Mouse (Mus musculus) lung, postnatal 36 days (tissue): ENCODE data around the gene Adgrg5.

Source experiments
- DNase-seq: peaks from one replicate; pipeline ENCODE4 v3.0.0; 2022; ENCODE audit warnings: mixed read lengths

The Adgrg5 gene

GRCm38 (mm10) chr8:94973270-94973669, 49.8 kb downstream of the Adgrg5 start:
- no peak for DNase-seq

DNA sequence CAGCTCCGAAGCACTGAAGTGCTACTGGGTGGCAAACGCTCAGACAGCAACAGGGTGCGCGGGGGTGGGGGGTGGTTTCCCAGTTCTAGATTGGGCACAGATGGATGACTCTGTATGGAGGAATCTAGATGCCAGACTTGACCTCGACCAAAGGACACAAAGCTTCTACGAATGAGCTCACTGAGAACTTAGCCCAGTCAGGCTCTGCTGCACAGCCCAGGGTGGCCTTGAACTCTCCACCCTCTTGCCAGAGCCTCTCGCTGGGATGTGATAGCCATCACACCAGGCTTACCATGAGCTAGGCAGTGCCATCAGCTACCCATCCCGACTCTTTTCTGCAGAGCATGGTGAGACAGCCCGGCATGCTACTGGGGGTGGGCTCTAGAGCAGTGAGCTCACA, 50.3 kb downstream of the Adgrg5 start:
- no peak for DNase-seq

DNA sequence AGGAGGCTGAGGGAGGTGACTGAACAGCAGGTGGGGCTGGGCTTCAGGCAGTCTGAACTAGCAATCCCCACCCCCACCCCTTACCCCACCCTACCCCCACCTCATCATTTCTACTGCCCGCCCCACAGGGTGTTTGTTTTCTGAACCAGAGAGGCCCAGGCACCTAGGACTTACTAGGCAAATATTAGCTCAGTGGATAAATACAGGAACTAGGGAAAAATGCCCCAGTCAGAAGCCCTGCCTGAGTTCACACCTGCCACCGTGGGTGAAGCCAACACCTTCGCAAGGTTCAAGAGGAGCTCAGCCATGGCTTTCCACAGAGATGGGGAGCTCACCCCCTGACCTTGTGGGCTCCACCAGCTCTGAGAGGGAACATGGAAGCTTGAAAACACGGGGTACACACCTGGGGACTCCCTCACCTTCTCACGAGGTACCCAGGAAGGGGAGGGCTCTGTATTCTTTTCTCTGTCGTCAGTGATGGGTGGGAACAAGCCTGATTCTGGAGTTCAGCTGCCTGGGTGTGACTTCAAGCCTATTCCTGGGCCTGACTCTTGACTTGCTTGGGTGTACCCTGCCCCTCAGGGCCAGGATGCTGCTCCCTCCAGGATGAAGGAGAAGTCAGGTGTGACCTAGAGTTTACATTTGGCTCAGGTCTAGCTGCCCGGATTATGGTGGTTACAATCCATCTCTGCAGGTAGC, 51.1 kb downstream of the Adgrg5 start, which contains the start of gene Adgrg1:
TSS of gene Adgrg1 (plus strand) at position 285 of the 699 bp plus-strand sequence.
- peak; percentile 70 for DNase-seq

GRCm38 (mm10) chr8:94976651-94977417, 53.3 kb downstream of the Adgrg5 start:
- peak; percentile 82 for DNase-seq

- DNase-seq, result no peak
These were observed 54.6 kb downstream of the Adgrg5 start for GRCm38 (mm10) chr8:94978131-94978530.

GRCm38 (mm10) chr8:94978593-94979319, 55.3 kb downstream of the Adgrg5 start:
- no peak for DNase-seq

GRCm38 (mm10) chr8:94980176-94980575, 56.7 kb downstream of the Adgrg5 start:
- DNase-seq, result no peak

GRCm38 (mm10) chr8:94980976-94981375, 57.5 kb downstream of the Adgrg5 start:
- no peak for DNase-seq

DNA sequence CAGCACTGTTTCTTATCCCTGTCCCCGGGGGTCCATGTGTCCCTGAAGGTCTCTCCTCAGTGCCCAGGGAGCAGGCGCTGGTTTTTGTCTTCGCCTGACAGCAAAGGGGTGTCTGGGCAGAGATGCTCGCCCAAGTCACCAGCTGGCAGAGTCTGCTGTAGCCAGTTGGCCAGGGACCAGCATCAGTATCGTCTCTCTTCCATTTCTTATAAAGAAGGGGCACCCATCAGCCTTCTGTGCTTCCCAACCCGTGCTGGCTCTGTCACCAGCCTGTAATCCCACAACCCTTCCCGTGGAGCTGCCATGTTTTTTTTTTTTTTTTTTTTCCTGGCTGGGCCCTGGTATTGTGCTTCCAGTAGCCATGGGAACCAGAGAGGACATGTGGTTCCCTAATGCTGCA, 58.4 kb downstream of the Adgrg5 start:
- no peak for DNase-seq

GRCm38 (mm10) chr8:94983146-94983545, 59.7 kb downstream of the Adgrg5 start:
- DNase-seq, result no peak

- peak; percentile 56 for DNase-seq
These were observed 60.5 kb downstream of the Adgrg5 start for GRCm38 (mm10) chr8:94983881-94984516.

DNA sequence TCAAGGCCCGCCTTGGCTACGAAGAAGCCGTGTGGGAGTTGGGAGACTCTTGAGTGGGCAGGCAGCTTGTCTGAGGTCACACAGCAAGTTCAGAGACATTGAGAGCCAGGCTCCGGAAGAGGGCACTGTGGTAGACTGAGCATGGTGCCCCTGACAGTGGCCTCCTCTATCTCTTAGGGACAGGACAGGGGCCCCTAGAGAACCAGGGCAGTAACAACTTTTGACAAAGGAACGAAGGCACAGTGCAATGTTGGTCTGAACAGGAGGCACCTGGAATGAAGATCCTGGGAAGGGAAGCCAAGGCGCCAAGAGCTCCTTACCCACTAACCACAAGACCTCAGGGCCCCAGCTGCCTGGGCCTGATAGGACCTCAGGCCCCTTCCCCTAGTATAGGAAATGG, 61.5 kb downstream of the Adgrg5 start:
- no peak for DNase-seq

GRCm38 (mm10) chr8:94986676-94987075, 63.2 kb downstream of the Adgrg5 start:
- peak; percentile 57 for DNase-seq

DNA sequence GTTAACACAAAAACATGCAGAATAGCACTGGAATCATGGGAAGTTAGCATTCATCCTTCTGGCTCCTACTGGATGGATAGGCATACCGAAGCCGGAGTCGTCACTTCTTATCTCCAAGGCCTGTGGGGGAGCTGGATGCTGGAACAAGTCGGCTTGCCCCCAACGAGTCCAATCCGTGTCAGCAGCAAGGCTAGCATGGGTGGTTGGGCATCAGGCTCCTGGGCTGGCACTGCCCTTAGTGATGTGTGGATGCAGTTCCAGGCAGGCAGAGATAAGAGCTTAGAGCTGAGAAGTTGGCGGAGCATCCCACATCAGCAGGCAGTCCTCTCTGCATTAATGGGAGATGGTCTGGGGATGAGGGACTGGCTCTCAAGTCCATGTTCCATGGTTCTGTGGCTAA, 64.1 kb downstream of the Adgrg5 start:
- no peak for DNase-seq

DNA sequence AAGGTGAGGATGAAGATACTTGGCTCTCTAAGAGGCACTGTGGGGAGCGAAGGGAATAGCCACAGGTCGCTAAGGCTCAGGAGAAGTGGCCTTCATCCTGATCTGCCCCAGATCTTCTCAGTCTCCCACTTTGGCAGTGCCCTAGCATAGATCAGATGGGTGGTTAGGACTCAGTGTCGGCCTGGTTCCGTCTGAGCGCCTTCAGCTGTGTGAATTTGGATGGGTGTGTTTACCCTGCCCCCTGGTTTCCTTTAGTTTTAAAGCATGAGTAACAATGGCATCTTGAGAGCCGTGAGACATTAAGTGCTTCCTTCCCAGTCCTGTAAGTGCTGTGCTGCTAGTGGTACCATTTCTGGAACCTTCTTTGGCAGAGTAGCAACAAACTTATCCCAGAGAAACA, 65.1 kb downstream of the Adgrg5 start:
- DNase-seq, result no peak

GRCm38 (mm10) chr8:94989711-94990110, 66.2 kb downstream of the Adgrg5 start:
- DNase-seq, result no peak

GRCm38 (mm10) chr8:94990598-94991453, 67.3 kb downstream of the Adgrg5 start:
- DNase-seq, result no peak

- DNase-seq, result no peak
These were observed 68.0 kb downstream of the Adgrg5 start for GRCm38 (mm10) chr8:94991454-94991994.

- no peak for DNase-seq
These were observed 68.5 kb downstream of the Adgrg5 start for GRCm38 (mm10) chr8:94992010-94992409.

DNA sequence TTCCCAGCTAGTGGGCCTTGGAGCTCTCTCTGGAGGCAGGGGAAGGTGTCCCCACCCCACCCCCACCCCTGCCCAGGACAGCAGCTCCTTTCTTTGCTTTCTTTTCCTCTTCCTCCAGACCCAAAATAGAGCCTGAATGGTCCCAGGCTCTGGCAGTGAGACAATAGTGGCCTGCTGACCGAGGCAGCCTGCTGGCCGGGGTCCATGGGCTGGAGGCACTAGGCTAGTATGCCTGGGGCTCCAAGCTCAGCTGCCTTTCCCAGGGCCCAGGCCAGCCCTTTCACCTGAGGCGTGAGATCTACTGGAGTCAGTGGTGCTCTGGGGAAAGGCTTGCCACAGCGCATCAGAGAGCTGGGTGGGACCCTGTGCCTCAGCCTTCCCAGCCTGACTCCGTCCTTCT, 69.0 kb downstream of the Adgrg5 start:
- DNase-seq, result peak; percentile 73
